Mouse (Mus musculus): ENCODE measurements around the gene Ppil2.

GRCm38 (mm10) chr16:17151874-17152273 is 40.8 kb upstream of the Ppil2 start:
- TF ChIP-seq CTCF (IDR thresholded peaks at IDR 0.05; ENCODE audit: borderline replicate concordance, insufficient read depth, low read depth, low read length) (no peak), POLR2A (IDR thresholded peaks at IDR 0.05; ENCODE audit: borderline replicate concordance, insufficient read depth, low read length) (no peak)

Measured in cerebellum, adult 2 months (tissue).